In genomic region chr2:38229882-38230281, GRCm38 (mm10) we compare ENCODE assay signal across 25 mouse cellular contexts. TPM values are rescaled to one million over a fixed set of nuclear protein-coding genes. Genes with fewer than 3 reads are reported as not detected.
DNase-seq lines count a peak whose midpoint lies in the region; ATAC-seq lines count a peak whose summit lies in the region.
"Had no signal": no experiment of that assay in that cellular context is flagged by ENCODE, and none has a peak within 500 bp of the region (broad histone marks: within the 10 kb centered on the region; RNA-seq: fewer than 3 reads in every experiment).

No protein-coding gene starts in this region.

- no peak overlapping the region for H3K9ac ChIP-seq in liver, embryonic 11.5 days (ENCODE audit: low read depth, low read length)
- no peak overlapping the region for H3K9ac ChIP-seq in liver, embryonic 13.5 days
- no peak overlapping the region for H3K9ac ChIP-seq in forebrain, embryonic 13.5 days
- H3K9ac ChIP-seq: embryonic facial prominence, embryonic 12.5 days; forebrain, postnatal 0 days had no signal

- peak; percentile 9 for DNase-seq in kidney, postnatal 10 days
- no peak for DNase-seq in kidney, adult 8-10 months
- no peak for DNase-seq in liver, embryonic 11.5 days (ENCODE audit: low spot score)
- DNase-seq in liver, embryonic 13.5 days: peak; percentile 31
- DNase-seq in lung, postnatal 14 days: no peak
- DNase-seq: adrenal gland, adult 8-10 months; adrenal gland, postnatal 14 days; adrenal gland, postnatal 36 days; B cell, adult 2 months; cerebellum, adult 11-12 months; cerebellum, adult 2 months; cerebellum, adult 9-10 months; cerebellum, postnatal 10 days; cerebellum, postnatal 25 days; embryo, embryonic 11 days; forebrain, postnatal 0 days had no signal

- no peaks in the 10 kb centered on the region for H3K36me3 ChIP-seq in liver, embryonic 11.5 days (ENCODE audit: control insufficient read depth, insufficient read depth, low read length)
- no peaks in the 10 kb centered on the region for H3K36me3 ChIP-seq in liver, embryonic 13.5 days
- no peaks in the 10 kb centered on the region for H3K36me3 ChIP-seq in forebrain, embryonic 13.5 days (ENCODE audit: poor library complexity, severe bottlenecking)
- H3K36me3 ChIP-seq: embryonic facial prominence, embryonic 12.5 days had no signal

- H3K27ac ChIP-seq in liver, embryonic 11.5 days (ENCODE audit: low read depth, low read length): no peak overlapping the region
- no peak overlapping the region for H3K27ac ChIP-seq in liver, embryonic 13.5 days
- no peak overlapping the region for H3K27ac ChIP-seq in forebrain, embryonic 13.5 days
- H3K27ac ChIP-seq: embryonic facial prominence, embryonic 12.5 days had no signal

- no peaks in the 10 kb centered on the region for H3K27me3 ChIP-seq in liver, embryonic 11.5 days (replicated peaks; ENCODE audit: control insufficient read depth, insufficient read depth, low read length)
- H3K27me3 ChIP-seq in liver, embryonic 13.5 days: no peaks in the 10 kb centered on the region
- no peaks in the 10 kb centered on the region for H3K27me3 ChIP-seq in forebrain, embryonic 13.5 days
- H3K27me3 ChIP-seq: CH12.LX; embryonic facial prominence, embryonic 12.5 days; Patski had no signal

- peaks cover 6% of the 10 kb centered on the region for H3K4me1 ChIP-seq in liver, embryonic 11.5 days (replicated peaks; ENCODE audit: control insufficient read depth, insufficient read depth, low read length)
- H3K4me1 ChIP-seq in liver, embryonic 13.5 days (replicated peaks): peaks cover 36% of the 10 kb centered on the region
- H3K4me1 ChIP-seq in forebrain, embryonic 13.5 days: peaks cover 3% of the 10 kb centered on the region
- H3K4me1 ChIP-seq: embryonic facial prominence, embryonic 12.5 days had no signal

- peak; percentile 77 for ATAC-seq in liver, embryonic 11.5 days (replicated peaks; ENCODE audit: low FRiP score)
- ATAC-seq in liver, embryonic 13.5 days (ENCODE audit: low read depth): peak; percentile 79
- ATAC-seq in megakaryocyte-erythroid progenitor cell, adult 5-6 weeks (replicated peaks; ENCODE audit: low FRiP score, low TSS enrichment, poor library complexity, severe bottlenecking): peak; percentile 61
- ATAC-seq in forebrain, embryonic 13.5 days: no peak
- ATAC-seq: activated CD4-positive, CD25-positive, alpha-beta regulatory T cell, adult 4 months; CD4-positive, CD25-positive, alpha-beta regulatory T cell, adult 4 months; forebrain, embryonic 14.5 days; forebrain, postnatal 0 days; Patski had no signal

- no peak overlapping the region for H3K4me2 ChIP-seq in liver, embryonic 11.5 days
- no peak overlapping the region for H3K4me2 ChIP-seq in liver, embryonic 13.5 days
- no peak overlapping the region for H3K4me2 ChIP-seq in forebrain, embryonic 13.5 days
- H3K4me2 ChIP-seq: embryonic facial prominence, embryonic 12.5 days had no signal

- H3K9me3 ChIP-seq in liver, embryonic 11.5 days (ENCODE audit: control insufficient read depth, low read length): no peaks in the 10 kb centered on the region
- H3K9me3 ChIP-seq in liver, embryonic 13.5 days (replicated peaks): no peaks in the 10 kb centered on the region
- no peaks in the 10 kb centered on the region for H3K9me3 ChIP-seq in forebrain, embryonic 13.5 days (replicated peaks)
- H3K9me3 ChIP-seq: embryonic facial prominence, embryonic 12.5 days; G1E had no signal

- 73% methylated on average over 5 of the region's 5 CpGs for WGBS in liver, embryonic 11.5 days
- 49% methylated on average over 5 of the region's 5 CpGs for WGBS in liver, embryonic 13.5 days (ENCODE audit: insufficient replicate concordance)
- WGBS in forebrain, embryonic 13.5 days: 92% methylated on average over 5 of the region's 5 CpGs

- no peak overlapping the region for H3K4me3 ChIP-seq in liver, embryonic 11.5 days (ENCODE audit: low read depth, low read length)
- H3K4me3 ChIP-seq in liver, embryonic 13.5 days (replicated peaks): no peak overlapping the region
- no peak overlapping the region for H3K4me3 ChIP-seq in forebrain, embryonic 13.5 days
- H3K4me3 ChIP-seq: embryonic facial prominence, embryonic 12.5 days had no signal

RNA-seq across cellular contexts. Expression of gene Dennd1a, which starts 57.3 kb away (rescaled TPM):
- 10.6 and 11.8 TPM in 2 replicates for polyA plus RNA-seq in liver, embryonic 11.5 days (2014; fragmentation: Nextera tagmentation; extraction: Ambion mirVana)
- 7.6 and 8.8 TPM in 2 replicates for polyA plus RNA-seq in liver, embryonic 13.5 days (2015; fragmentation: Nextera tagmentation; extraction: Ambion mirVana)
- 28.3 and 37.0 TPM in 2 replicates for total RNA-seq in megakaryocyte-erythroid progenitor cell, adult 5-6 weeks (2014; fragmentation: Nextera tagmentation)
- total RNA-seq in megakaryocyte-erythroid progenitor cell, adult 5-6 weeks (2017): 17.6 and 34.2 TPM in 2 replicates
- 17.7 and 19.9 TPM in 2 replicates for polyA plus RNA-seq in forebrain, embryonic 13.5 days (2015; fragmentation: Nextera tagmentation; extraction: Ambion mirVana)

Comparison
In these comparisons a context has a peak if more than half of its experiments do, and no peak if none do; other contexts are left out.
1. DNase-seq: peak in kidney, postnatal 10 days (single experiment) and liver, embryonic 13.5 days (single experiment); none in kidney, adult 8-10 months (0 of 2), liver, embryonic 11.5 days (single experiment) and lung, postnatal 14 days (single experiment).